Mouse (Mus musculus) heart, postnatal 0 days (tissue): ENCODE results near the gene Chp1.

Experiments
- CTCF ChIP-seq: IDR thresholded peaks from 2 replicates; pipeline ENCODE4 v1.5.1; 2016; ENCODE audit warnings: antibody characterized with exemption, control low read depth, low read depth
- EP300 ChIP-seq: IDR thresholded peaks from 2 replicates; pipeline ENCODE4 v1.6.1; 2016; ENCODE audit warnings: antibody characterized with exemption, low read depth

DNA sequence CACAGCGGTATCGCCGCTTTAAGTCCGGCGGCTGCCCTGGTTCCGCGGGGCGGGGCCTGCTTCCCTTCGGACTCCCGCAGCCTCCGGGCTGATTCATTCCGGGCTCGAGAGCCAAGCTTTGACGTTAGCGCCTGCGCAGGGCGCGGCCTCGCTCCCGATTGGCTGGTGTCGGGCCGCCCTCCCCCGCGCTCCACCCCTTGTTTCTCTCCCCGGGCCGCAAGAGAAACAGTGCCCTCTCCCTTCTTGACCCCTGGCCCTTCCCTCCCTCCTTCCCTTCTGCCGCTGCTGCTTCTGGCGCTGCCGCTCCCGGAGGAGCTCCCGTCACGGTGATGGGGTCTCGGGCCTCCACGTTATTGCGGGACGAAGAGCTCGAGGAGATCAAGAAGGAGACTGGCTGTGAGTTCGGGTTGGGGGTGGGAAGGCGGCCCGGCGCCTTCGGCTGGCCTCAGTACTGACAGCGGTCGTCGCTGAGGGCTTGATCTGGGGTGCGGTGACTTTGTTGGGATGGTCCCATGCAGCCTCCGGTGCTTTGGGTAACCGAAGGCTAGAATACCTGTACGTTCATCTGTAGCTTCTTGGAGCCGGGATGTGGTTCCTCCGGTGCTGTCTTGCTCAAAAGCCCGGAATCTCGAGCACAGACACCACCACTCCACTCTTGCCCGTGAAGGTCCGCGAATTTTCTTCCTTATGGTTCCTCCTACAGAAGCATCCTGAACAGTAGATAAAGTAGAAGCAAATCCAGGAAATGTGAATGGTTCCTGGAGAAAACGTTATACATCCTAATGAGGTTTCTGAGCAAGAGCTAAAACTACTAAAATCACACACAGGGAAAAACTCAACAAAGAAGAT is at the start of gene Chp1, which contains the start of gene Exd1:
- TF ChIP-seq CTCF (no peak), EP300 (no peak)
